ENCODE assay signal across 12 mouse cellular contexts in genomic region chr6:101684390-101684789, GRCm38 (mm10).
DNase-seq lines count a peak whose midpoint lies in the region; ATAC-seq lines count a peak whose summit lies in the region.
"Had no signal": no experiment of that assay in that cellular context is flagged by ENCODE, and none has a peak within 500 bp of the region (broad histone marks: within the 10 kb centered on the region; RNA-seq: fewer than 3 reads in every experiment).

No protein-coding gene starts in this region.

- H3K4me3 ChIP-seq in liver, embryonic 11.5 days (ENCODE audit: low read depth, low read length) = no peak overlapping the region
- no peak overlapping the region for H3K4me3 ChIP-seq in forebrain, embryonic 11.5 days (ENCODE audit: low read depth, low read length)
- H3K4me3 ChIP-seq: neural tube, embryonic 13.5 days had no signal

- WGBS in liver, embryonic 11.5 days = 52% methylated on average over 2 of the region's 2 CpGs
- 73% methylated on average over 2 of the region's 2 CpGs for WGBS in forebrain, embryonic 11.5 days

- ATAC-seq in liver, embryonic 11.5 days (replicated peaks; ENCODE audit: low FRiP score) = no peak
- no peak for ATAC-seq in forebrain, embryonic 11.5 days (replicated peaks; ENCODE audit: low FRiP score)

- H3K4me2 ChIP-seq in liver, embryonic 11.5 days = no peak overlapping the region
- H3K4me2 ChIP-seq in forebrain, embryonic 11.5 days (ENCODE audit: low read depth, low read length, severe bottlenecking) = no peak overlapping the region
- H3K4me2 ChIP-seq: neural tube, embryonic 13.5 days had no signal

- peak; percentile 3 for DNase-seq in adrenal gland, postnatal 10 days
- DNase-seq in adrenal gland, postnatal 36 days = no peak
- DNase-seq in liver (peak; percentile 4), ES-CJ7 (ENCODE audit: low read depth, low spot score) (peak; percentile 72)
- DNase-seq in liver, embryonic 11.5 days (ENCODE audit: low spot score) = no peak
- DNase-seq in induced T-regulatory cell, adult 2 months (ENCODE audit: low read depth) = peak; percentile 11
- DNase-seq in forebrain, embryonic 11.5 days (ENCODE audit: low spot score) = no peak
- DNase-seq in ovary, adult 18-20 months (ENCODE audit: low spot score) = no peak
- DNase-seq: adrenal gland, postnatal 14 days; kidney, adult 18-20 months; spleen, adult 18-20 months had no signal

- no peaks in the 10 kb centered on the region for H3K27me3 ChIP-seq in liver, embryonic 11.5 days (replicated peaks; ENCODE audit: control insufficient read depth, insufficient read depth, low read length)
- H3K27me3 ChIP-seq in forebrain, embryonic 11.5 days (ENCODE audit: control insufficient read depth, insufficient read depth, low read length) = no peaks in the 10 kb centered on the region
- H3K27me3 ChIP-seq: neural tube, embryonic 13.5 days had no signal

- no peaks in the 10 kb centered on the region for H3K9me3 ChIP-seq in liver, embryonic 11.5 days (ENCODE audit: control insufficient read depth, low read length)
- H3K9me3 ChIP-seq in forebrain, embryonic 11.5 days (ENCODE audit: control insufficient read depth, low read length) = no peaks in the 10 kb centered on the region
- H3K9me3 ChIP-seq: neural tube, embryonic 13.5 days had no signal

- H3K27ac ChIP-seq in liver, embryonic 11.5 days (ENCODE audit: low read depth, low read length) = no peak overlapping the region
- no peak overlapping the region for H3K27ac ChIP-seq in forebrain, embryonic 11.5 days (ENCODE audit: low read depth, low read length)
- H3K27ac ChIP-seq: neural tube, embryonic 13.5 days had no signal

- H3K4me1 ChIP-seq in liver, embryonic 11.5 days (replicated peaks; ENCODE audit: control insufficient read depth, insufficient read depth, low read length) = no peaks in the 10 kb centered on the region
- H3K4me1 ChIP-seq in forebrain, embryonic 11.5 days (replicated peaks; ENCODE audit: control insufficient read depth, insufficient read depth, low read length) = no peaks in the 10 kb centered on the region
- H3K4me1 ChIP-seq: neural tube, embryonic 13.5 days had no signal

- H3K36me3 ChIP-seq in liver, embryonic 11.5 days (ENCODE audit: control insufficient read depth, insufficient read depth, low read length) = no peaks in the 10 kb centered on the region
- no peaks in the 10 kb centered on the region for H3K36me3 ChIP-seq in forebrain, embryonic 11.5 days (ENCODE audit: control insufficient read depth, insufficient read depth, low read length)
- H3K36me3 ChIP-seq: neural tube, embryonic 13.5 days had no signal

- no peak overlapping the region for H3K9ac ChIP-seq in liver, embryonic 11.5 days (ENCODE audit: low read depth, low read length)
- H3K9ac ChIP-seq in forebrain, embryonic 11.5 days (ENCODE audit: low read length) = no peak overlapping the region
- H3K9ac ChIP-seq: neural tube, embryonic 13.5 days had no signal

Comparison
In these comparisons a context has a peak if more than half of its experiments do, and no peak if none do; other contexts are left out.
1. DNase-seq: peak in adrenal gland, postnatal 10 days (single experiment), liver (single experiment), ES-CJ7 (single experiment) and induced T-regulatory cell, adult 2 months (single experiment); none in adrenal gland, postnatal 36 days (0 of 2), liver, embryonic 11.5 days (single experiment), forebrain, embryonic 11.5 days (single experiment) and ovary, adult 18-20 months (single experiment).